Mouse (Mus musculus): ENCODE results near the gene Nav2. TPM values are rescaled to one million over a fixed set of nuclear protein-coding genes. Genes with fewer than 3 reads are reported as not detected.

Gene Nav2
- total and polyA plus RNA-seq, 3 experiments, result 2.0 to 2.7 TPM; not detected in 1

GRCm38 (mm10) chr7:49066828-49067227, 158.3 kb downstream of the Nav2 start:
- 0 out of 4 replicates have a peak, but pooled peaks cover 0 to 4% of the 10 kb centered on the region in 2 experiments for H3K27me3 ChIP-seq (ENCODE audit: control insufficient read depth in 1 of 2, insufficient read depth in 2 of 2, low read length in 2 of 2)
- H3K9ac ChIP-seq (ENCODE audit: control insufficient read depth, low read depth, low read length, poor library complexity, severe bottlenecking), result no peak overlapping the region
- DNase-seq (ENCODE audit: low read depth, low spot score), result no peak
- no peak overlapping the region for H3K4me3 ChIP-seq (ENCODE audit: control insufficient read depth in 1 of 2, insufficient read depth in 1 of 2, low read depth in 2 of 2, low read length in 2 of 2)
- H3K4me1 ChIP-seq (ENCODE audit: control insufficient read depth in 1 of 2, insufficient read depth in 2 of 2, low read length in 2 of 2), result no peaks in the 10 kb centered on the region; a peak in 1 of 4 replicates
- H3K27ac ChIP-seq (ENCODE audit: control insufficient read depth, low read depth, low read length), result no peak overlapping the region
- H3K9me3 ChIP-seq (replicated peaks; ENCODE audit: insufficient read depth, low read length), result no peaks in the 10 kb centered on the region
- H3K36me3 ChIP-seq (ENCODE audit: control insufficient read depth in 1 of 2, insufficient read depth in 2 of 2, low read length in 2 of 2), result no peaks in the 10 kb centered on the region
- TF ChIP-seq POLR2AphosphoS5 (IDR thresholded peaks at IDR 0.05; ENCODE audit: borderline replicate concordance, low read depth, low read length) (no peak), TCF12 (IDR thresholded peaks at IDR 0.05; ENCODE audit: low read depth, low read length) (no peak), USF1 (IDR thresholded peaks at IDR 0.05; ENCODE audit: low read depth, low read length) (no peak), ZC3H11A (IDR thresholded peaks at IDR 0.05; ENCODE audit: low read depth, low read length) (no peak), MYB (IDR thresholded peaks at IDR 0.05; ENCODE audit: low read depth, low read length) (no peak), SMC3 (IDR thresholded peaks at IDR 0.05; ENCODE audit: low read depth, low read length) (no peak), UBTF (IDR thresholded peaks at IDR 0.05; ENCODE audit: borderline replicate concordance, insufficient read depth, low read depth, low read length) (no peak), RAD21 (IDR thresholded peaks at IDR 0.05; ENCODE audit: low read depth, low read length) (no peak), E2F4 (IDR thresholded peaks at IDR 0.05; ENCODE audit: borderline replicate concordance, low read depth, low read length) (no peak)
- H3K79me2 ChIP-seq (ENCODE audit: control insufficient read depth, insufficient read depth, low read length, poor library complexity), result no peaks in the 10 kb centered on the region

GRCm38 (mm10) chr7:49069396-49069961, 161.0 kb downstream of the Nav2 start:
- Histone ChIP-seq H3K4me1 (ENCODE audit: control insufficient read depth in 1 of 2, insufficient read depth in 2 of 2, low read length in 2 of 2) (no peaks in the 10 kb centered on the region; a peak in 1 of 4 replicates), H3K27ac (ENCODE audit: control insufficient read depth, low read depth, low read length) (no peak overlapping the region), H3K79me2 (ENCODE audit: control insufficient read depth, insufficient read depth, low read length, poor library complexity) (no peaks in the 10 kb centered on the region), H3K9ac (ENCODE audit: control insufficient read depth, low read depth, low read length, poor library complexity, severe bottlenecking) (no peak overlapping the region), H3K4me3 (ENCODE audit: control insufficient read depth in 1 of 2, insufficient read depth in 1 of 2, low read depth in 2 of 2, low read length in 2 of 2) (no peak overlapping the region), H3K36me3 (ENCODE audit: control insufficient read depth in 1 of 2, insufficient read depth in 2 of 2, low read length in 2 of 2) (no peaks in the 10 kb centered on the region), H3K27me3 (ENCODE audit: control insufficient read depth in 1 of 2, insufficient read depth in 2 of 2, low read length in 2 of 2) (0 out of 4 replicates have a peak, but pooled peaks cover 0 to 2% of the 10 kb centered on the region in 2 experiments), H3K9me3 (replicated peaks; ENCODE audit: insufficient read depth, low read length) (no peaks in the 10 kb centered on the region)
- DNase-seq (ENCODE audit: low read depth, low spot score), result no peak
- TF ChIP-seq TAL1 (IDR thresholded peaks at IDR 0.05; ENCODE audit: low read length) (no peak), CHD2 (IDR thresholded peaks at IDR 0.05; ENCODE audit: low read length) (no peak), MYB (IDR thresholded peaks at IDR 0.05; ENCODE audit: low read depth, low read length) (no peak), E2F4 (IDR thresholded peaks at IDR 0.05; ENCODE audit: borderline replicate concordance, low read depth, low read length) (no peak), CHD1 (IDR thresholded peaks at IDR 0.05; ENCODE audit: low read depth, low read length) (no peak), TBP (IDR thresholded peaks at IDR 0.05; ENCODE audit: low read depth, low read length) (no peak), POLR2AphosphoS2 (IDR thresholded peaks at IDR 0.05; ENCODE audit: low read length) (no peak), JUND (IDR thresholded peaks at IDR 0.05; ENCODE audit: low read depth, low read length) (no peak), MYC (IDR thresholded peaks at IDR 0.05; ENCODE audit: low read depth, low read length) (no peak), MEF2A (IDR thresholded peaks at IDR 0.05; ENCODE audit: extremely low read depth, insufficient replicate concordance, low read depth, low read length, poor library complexity, severe bottlenecking) (no peak), SMC3 (IDR thresholded peaks at IDR 0.05; ENCODE audit: low read depth, low read length) (no peak), ZC3H11A (IDR thresholded peaks at IDR 0.05; ENCODE audit: low read depth, low read length) (no peak), NRF1 (IDR thresholded peaks at IDR 0.05; ENCODE audit: insufficient read depth, low read depth, low read length, poor library complexity, severe bottlenecking) (no peak), NELFE (IDR thresholded peaks at IDR 0.05; ENCODE audit: low read depth, low read length) (no peak), GATA1 (IDR thresholded peaks at IDR 0.05; ENCODE audit: low read depth, low read length) (no peak), POLR2AphosphoS5 (IDR thresholded peaks at IDR 0.05; ENCODE audit: borderline replicate concordance, low read depth, low read length) (no peak), MXI1 (IDR thresholded peaks at IDR 0.05; ENCODE audit: low read depth, low read length) (no peak)

Measured in MEL (cell line).